Mouse (Mus musculus) heart, postnatal 0 days (tissue): ENCODE data around the gene Dock8.

Experiments
- CTCF ChIP-seq: IDR thresholded peaks from 2 replicates; pipeline ENCODE4 v1.5.1; 2016; ENCODE audit warnings: antibody characterized with exemption, control low read depth, low read depth
- EP300 ChIP-seq: IDR thresholded peaks from 2 replicates; pipeline ENCODE4 v1.6.1; 2016; ENCODE audit warnings: antibody characterized with exemption, low read depth

GRCm38 (mm10) chr19:25146122-25146521, 146.8 kb downstream of the Dock8 start:
- TF ChIP-seq CTCF (no peak), EP300 (no peak)
